Mouse (Mus musculus) c-Kit-positive CD71-positive TER-119-positive erythroid progenitor cells, embryonic 14.5 days (primary cell): ENCODE measurements around the gene Palm2.

Source experiments
- DNase-seq: peaks from one replicate; pipeline ENCODE4 v3.0.0-alpha.2; 2013; ENCODE audit warnings: low spot score

Palm2 gene

DNA sequence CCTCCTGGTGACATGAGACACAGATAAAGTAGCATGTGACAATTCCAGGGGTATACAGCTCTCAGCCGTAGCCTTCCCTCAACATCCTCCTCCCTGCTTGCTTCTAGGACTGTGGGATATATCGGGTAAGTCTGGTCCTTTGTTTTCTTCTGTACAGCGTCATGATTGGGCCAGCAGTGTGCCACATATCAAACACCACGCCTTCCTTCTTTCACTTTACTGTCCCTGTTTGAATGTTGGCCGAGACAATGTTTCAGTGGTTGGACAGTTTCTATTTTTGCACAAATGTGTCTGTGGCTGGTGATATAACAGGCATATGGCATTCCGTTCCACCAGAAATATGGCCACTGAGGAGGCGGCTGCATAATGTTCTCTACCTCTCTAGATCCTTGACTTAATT is 188.8 kb downstream of the Palm2 start:
- no peak for DNase-seq

DNA sequence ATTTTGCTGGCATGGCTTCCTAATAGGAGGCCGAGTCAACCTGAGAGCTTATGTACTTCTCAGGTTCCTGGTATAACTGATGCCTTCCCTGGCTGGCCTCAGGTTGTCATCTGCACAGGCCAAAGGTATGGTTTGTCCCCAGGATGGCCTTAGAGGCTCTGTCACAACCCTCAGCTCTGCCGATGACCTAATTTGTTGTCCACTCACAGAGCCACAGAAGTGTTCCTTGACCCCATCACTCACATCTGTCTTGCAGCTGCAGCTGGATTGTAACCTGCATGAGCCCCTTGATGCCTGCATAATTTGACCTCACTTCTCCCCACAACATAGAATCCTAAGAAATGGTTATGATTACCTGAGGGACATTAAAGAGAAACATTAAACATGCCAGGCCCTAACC is 190.8 kb downstream of the Palm2 start:
- no peak for DNase-seq

DNA sequence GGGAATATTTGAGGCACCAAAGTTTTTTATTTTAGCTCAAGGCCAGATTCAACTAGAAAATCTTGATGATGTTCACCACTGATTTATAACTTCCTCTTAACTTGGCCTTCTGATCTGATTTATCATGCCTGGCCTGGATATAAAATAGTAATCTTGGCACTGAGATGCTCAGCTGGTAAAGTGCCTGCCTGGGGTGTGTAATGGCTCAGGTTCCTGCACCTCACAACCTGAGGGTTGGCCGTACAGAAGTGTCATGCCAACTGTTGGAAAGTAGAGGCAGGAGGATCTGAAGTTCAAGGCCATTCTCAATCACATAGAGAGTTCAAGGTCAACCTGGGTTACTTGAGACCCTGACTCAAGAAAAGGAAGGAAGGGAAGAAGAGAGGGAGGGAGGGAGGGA is 191.3 kb downstream of the Palm2 start:
- no peak for DNase-seq

DNA sequence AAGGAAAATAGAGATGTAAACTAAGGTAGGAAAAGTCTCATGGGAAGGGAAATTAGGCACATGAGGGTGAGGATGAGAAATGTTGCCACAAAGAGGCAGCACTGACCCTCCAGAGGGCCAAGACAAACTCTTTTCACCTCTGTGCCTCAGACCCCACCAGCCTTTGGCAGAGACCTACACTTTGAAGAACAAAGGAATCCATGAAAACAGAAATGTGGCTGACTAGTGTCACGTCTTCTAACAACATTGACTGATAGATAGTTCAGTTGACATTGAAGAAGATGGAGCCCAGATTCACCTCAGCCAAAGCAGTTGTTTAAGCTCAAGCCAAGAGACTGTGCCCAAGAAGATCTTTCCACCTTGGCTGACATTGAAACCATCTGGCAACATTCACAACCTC is 191.7 kb downstream of the Palm2 start:
- no peak for DNase-seq

DNA sequence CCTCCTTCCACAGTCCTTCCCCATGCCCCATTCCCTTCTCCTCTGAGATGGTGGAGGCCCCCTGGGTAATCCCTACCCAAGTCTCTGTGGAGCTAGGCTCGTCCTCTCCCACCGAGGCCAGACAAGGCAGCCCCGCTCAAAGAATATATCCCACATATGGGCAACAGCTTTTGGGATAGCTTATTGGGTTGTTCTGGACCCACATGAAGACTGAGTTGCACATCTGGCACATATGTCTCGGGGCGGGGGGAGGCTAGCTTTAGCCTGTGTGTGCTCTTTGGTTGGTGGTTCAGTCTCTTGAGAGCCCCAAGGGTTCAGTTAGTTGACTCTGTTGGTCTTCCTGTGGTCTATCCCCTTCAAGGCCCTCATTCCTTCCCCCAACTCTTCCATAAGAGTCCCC is 192.9 kb downstream of the Palm2 start:
- no peak for DNase-seq

DNA sequence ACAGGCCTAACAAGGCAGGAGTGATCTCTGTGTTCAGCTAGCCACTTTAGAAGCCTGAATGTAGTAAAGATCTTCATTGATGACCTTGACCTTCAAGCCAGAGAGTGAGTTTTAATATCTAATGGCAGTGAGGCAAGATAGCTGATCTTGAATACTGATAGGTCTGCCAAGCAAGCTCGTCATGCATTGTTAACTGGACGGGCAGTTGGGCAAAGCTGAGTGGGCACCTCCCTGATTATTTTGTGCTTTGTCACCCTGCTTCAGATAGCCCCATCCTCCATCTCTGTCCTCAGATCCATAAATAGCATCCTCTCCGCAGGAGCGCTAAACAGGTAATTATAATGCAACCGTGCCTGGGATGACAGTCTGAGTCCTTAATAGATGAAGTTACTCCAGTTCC is 198.3 kb downstream of the Palm2 start:
- DNase-seq = no peak

DNA sequence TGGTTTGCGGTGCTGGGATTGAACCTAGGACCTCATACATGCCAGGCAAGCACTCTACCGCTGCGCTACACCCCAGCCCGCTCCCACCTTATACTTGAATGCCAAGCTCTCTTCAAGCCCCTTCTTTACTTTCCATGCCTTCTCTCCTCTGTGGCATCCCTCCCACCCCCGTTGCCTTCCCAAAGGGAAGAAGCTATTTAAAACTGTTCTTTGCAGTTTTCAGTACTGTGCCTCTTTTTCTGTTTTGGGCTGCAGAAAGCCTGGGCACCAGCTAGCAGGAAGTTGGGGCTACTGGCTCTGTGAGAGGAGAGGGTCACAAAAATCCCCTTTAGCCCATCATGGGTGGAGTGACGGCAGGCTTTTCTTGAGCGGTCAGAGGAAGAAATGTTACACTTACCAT is 199.0 kb downstream of the Palm2 start:
- no peak for DNase-seq

DNA sequence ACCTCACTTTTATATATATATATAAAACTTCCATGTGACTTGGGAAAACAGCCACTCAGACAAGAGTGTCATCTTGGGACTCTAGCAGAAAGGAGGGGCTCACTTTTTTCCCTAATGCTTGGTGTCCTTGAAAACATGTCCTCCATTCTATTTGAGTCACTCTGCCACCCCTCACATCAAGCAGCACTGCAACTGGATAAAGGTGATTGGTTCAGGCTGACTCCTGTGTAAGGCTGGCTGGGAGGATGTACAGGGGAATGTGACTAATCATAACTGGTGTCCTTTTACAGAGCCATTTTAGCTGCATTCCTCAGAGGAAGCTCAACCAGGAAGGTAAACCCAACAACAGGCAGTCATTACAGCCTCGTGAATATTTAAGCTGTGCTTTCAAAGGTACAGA is 200.9 kb downstream of the Palm2 start:
- no peak for DNase-seq

DNA sequence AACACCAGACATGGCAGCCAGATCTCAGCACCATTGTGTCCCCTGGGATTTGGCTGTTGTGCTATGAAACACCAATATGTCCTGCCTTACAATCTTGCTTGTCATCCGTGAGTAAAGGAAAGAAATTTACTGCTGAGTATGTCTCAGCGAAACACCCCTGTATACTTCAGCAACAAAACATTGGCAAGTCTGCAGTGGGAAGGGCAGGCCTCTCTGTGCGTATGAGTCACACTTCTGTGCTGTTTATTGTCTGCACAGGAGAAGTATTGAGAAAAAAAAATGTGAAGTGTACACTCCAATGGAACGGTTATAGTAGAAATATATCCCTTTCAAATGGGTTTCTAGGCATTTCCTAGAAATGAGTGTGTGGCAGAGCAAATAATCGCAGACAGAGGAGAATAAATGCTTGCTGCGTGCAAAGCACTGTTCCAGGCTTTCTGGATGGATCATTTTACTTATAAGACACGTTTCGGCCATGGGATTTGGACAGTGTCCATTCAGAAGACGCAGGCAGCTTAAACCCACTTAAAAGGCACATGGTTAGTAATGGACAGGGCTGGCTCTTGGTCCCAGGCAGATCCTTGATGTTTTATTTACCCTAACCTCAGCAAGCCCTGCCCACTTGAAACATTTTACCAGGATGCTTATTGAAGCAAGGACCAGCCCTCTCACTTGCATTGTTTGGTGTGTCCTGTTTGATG is 202.9 kb downstream of the Palm2 start:
- no peak for DNase-seq

DNA sequence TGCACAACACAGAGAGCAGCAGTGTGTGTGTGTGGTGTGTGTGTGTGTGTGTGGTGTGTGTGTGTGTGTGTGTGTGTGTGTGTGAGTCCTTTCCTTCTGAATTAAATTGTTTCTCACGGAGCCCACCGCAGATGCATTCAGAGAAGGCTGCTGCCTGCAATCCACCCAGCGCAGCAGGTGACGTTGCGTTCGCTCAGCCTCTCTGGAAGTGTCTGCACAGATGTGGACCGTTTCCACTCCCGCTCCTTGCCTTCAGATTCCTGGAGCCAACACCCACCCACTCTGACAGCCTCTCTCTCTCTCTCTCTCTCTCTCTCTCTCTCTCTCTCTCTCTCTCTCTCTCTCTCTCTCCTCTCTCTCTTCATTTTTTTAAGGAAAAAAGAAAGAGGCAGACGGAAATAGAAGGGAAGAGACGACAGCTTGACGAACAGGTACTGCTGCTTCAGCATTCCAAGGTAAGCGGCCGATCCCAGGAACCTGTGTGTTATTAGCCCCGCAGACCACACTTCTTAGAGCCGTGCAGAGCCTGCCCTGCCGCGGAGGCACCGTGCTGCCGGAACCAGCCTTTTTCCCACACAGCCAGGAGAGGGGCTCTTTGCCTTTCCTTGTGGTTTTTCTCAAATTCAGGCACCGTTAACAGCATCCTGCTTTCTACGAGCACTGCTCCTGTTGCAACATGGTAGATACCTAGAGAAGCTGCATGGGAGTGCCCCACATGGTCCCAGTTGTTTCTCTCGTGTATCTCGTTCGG is 203.8 kb downstream of the Palm2 start:
- DNase-seq = no peak

DNA sequence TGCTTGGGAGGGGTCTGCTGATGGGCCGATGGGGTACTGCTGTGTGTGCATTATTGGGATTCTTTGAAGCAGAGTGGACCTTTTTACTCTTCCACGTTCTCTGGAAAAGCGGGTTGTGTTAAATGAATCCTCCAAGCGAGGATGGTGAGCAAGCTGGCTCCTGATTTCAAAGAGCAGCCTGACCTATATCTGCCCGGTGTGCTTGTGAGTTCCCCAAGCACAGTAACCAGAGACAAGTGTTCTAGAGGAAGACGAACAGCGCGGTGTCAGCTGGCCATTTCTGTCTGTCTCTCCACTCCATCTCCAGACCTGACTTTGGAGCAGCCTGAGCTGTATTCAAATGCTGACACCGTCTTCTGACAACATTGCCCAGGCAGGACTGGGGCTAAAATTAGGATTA is 204.9 kb downstream of the Palm2 start:
- no peak for DNase-seq

DNA sequence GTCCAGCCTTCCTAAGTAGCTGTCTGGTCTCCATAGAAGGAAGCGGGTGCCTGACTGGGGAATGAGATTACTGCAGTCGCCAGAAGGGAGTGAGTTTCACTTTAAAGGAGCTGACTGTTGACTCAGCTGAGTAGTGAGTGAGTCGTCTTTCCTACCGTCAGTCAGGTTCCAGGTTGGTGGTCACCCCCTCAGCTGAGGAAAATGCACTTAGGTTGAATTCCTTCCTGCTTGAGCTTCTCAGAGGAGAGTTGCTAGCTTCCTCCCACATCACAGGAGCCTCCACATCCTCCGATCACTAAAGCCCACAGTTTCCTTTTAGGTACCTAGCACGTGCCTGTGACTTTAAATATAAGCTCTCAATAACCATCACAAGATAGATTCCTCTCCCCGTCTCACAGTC is 206.2 kb downstream of the Palm2 start:
- no peak for DNase-seq

DNA sequence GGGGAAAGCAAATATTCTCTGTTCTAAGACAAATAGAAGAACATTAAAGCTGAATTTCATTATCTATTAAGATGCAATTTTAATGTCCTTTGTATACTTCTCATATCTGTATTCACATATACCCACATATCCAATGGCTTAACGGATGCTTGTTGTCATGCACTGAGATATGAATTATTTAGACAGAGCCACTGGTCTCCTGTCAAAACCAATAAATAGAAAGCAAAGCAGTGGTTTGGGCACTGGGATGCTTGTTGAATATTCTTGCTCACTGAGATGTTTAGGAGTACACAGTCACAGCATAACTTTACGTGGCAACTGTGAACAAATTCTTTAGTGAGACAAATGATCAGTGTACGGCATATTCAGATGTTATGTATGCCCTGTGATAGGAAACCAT is 206.9 kb downstream of the Palm2 start:
- no peak for DNase-seq

DNA sequence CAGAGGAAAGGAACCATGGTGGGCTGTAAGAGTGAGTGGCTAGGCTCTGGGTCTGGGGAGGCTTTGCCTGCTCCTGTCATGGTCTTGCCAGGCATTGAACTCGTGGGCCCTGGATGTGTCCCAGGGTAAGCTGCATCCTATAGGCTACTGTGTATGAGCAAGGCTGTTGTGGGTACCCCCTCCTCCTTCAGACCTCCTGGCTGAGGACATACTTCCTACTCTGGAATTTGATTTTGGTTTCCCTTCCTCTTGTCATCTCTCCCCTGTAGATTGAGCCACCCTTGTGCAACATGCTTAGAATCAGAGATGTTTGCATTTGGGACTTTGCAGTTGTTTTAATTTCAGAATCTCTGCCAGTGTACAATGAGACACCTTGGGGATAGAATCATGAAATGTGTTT is 216.9 kb downstream of the Palm2 start:
- DNase-seq = no peak

DNA sequence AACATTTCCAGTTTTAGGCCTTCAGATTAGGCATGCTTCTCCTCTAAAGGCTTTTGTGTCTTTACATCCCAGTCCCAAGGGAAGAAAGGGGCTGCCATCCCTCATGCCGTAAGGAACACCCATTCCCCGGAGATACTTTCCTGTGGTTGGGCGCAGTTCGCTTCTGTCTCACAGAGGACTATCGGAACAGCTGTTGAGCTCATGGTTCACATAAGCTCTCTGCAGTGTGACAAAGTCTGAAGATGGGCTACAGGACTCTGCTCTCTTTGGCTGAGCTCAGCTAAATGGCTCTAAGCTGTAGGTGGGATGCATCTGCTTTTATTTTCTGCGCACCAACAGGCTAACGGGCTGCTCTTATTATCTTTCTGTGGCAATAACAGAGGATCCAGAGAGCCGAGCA is 217.5 kb downstream of the Palm2 start:
- DNase-seq = no peak

DNA sequence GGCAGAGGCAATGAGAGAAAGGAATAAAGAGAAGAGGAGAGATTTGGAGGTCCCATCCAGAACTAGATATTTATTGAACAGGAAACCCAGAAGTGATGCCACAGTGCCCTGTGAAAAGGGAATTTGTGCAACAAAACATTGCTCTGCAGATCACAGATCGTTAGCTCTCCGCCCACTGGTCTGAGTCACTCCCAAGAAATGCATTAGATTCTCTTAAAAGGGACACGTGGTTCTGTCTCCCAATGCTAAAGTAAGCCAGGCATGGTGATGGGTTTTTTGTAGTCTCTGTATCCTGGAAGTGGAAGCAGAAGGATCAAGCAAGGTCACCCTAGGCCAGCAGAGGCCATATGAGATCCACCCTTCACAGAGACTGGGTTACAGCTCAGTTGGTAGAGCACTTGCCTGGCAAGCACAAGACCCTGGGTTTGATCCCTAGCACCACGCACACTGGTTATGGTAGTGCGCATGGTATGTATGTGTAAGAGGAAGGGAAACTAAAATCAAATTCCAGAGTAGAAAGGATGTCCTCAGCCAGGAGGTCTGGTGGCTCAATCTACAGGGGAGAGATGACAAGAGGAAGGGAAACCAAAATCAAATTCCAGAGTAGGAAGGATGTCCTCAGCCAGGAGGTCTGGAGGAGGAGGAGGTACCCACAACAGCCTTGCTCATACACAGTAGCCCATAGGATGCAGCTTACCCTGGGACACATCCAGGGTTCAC is 218.3 kb downstream of the Palm2 start:
- DNase-seq = no peak

DNA sequence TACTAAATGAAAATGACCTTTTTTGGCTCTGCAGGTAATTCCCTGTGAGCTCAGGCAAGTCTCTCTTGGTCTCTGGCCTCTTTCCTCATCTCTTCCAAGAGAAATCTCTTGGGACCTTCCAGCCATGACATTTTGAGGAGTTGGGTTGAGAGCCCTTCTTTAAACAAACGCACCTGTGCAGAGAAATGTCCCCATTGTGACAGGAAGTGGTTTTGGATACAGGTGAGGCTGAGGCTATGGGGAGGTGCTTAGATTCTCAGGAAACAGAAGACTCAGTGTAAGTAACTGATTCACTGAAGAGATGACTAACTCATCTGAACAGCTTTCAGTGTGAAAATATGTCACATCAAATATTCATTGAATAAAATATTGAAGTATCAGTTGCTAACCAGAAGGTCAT is 221.9 kb downstream of the Palm2 start:
- DNase-seq = no peak

DNA sequence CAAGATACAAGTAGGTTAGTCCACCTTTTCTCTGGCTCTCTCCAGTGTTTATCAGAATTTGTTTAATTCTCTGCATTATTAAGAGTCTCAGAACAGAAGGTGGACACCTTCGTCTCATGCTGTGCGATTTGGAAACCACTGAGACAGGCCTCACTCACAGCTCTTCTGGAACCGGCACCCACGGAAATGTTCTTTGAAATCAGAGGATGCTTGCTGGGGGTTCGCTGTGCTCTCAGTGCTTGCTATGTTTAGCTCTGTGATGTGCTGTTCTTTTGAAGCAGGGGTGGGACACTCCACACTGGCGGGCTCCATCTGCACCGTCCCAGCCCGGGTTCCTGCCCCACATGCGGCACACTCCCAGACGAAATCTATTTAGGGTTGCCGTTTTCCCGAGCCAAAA is 222.3 kb downstream of the Palm2 start:
- no peak for DNase-seq

DNA sequence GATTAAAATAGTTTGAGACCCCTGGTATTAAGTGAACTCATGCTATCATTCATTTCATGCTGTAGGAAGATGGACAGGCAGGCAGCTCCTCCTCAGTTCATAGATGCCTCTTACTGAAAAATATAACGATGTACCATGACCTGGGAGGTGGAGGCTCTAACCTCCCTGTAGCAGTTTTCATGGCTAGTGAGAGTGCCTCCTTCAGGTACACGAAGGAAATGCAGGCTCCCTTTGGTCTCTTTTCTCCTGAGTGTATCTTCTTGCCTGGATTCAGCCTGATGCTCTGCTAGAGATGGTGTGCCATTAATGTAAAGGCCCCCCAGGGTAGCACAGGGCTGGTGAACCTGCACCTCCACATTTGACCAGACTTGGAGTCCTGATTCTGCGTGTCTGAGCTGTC is 222.8 kb downstream of the Palm2 start:
- DNase-seq = no peak

DNA sequence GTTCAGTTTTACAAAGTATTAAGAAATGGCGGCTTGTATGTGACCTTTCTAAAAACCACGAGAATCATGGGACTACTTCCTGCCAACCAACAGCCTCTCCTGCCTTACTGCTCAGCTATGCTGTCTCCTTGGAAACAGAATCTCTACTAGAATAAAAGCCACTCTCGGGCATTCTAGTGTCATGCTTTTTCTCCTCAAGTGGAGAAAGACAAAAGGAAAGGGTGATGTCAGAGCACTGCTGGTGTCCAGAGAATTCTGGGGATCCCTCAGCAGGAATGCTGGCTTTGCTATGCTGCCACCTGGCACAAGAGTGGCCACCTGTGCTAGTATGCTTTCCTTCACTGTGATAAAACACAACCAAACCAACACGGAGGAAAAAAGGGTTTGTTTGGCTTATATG is 226.4 kb downstream of the Palm2 start:
- DNase-seq = no peak

DNA sequence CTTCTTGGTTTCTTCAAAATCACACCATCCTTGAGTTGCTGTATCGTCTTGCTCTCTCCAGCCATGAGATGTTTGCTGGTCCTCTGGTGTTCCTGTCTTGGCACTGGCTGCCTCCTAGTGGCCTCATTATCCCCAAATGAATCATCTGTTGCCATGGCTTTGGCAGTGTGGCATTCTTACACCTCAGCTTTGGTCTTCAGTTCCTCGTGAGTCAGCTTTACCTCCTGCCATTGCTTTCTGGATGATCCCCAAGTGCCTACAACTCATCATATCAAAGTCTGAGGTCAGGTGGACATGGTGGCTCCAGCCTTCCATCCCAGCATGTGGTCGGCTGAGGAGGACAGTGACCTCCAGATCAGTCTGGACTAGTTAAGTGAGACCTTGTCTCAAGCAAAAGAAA is 232.1 kb downstream of the Palm2 start:
- DNase-seq = no peak

DNA sequence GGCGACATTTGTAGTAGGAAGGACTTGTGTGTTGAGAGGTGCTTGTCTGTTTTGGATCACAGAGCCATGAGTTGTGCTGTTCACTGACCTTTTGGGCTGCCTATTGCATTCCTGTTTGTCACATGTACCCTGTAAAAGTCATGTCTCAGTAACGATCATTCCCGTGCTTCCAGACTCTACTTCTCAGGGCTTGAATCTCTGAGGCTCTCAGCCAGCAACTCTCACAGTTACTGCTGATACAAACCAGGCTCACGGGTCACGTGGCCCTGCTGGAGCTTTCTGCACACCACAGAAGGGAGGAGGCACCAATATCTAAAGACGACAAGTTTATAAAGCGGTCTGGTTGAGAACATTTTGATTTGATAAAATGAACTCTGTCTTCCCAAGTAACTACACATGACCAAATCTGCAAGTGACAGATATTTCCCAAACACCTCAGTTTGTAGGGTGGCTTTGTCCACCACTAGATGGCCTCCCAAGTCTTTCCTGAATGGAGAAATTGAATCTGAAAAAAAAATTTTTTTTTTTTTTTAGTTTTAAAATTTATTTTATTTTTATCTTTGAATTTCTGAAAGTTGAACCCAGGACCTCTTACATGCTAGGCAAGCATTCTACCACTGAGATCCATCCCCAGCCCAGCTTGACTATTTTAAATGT is 236.9 kb downstream of the Palm2 start:
- DNase-seq = no peak

DNA sequence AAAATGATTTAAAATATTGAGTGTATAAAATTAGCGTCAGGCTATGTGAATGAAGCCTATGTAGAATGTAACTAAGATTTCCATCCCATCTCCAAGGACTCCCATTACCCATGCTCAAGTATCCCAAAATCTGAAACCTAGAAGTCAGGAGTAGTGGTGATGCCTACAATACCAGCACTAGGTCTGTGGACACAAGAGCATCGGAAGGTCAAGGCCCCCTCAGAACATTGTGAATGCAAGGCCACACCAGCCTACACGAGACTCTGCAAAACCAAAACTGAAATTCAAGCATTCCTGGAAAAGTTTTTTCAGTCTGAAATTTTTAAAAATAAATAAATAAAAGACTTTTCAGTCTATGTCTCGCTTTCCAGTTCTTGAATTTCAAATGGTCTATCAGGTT is 238.5 kb downstream of the Palm2 start:
- no peak for DNase-seq
